In genomic region chr13:97182821-97183220, GRCm38 (mm10) we compare ENCODE assay signal across 23 mouse cellular contexts.
"Had no signal": no experiment of that assay in that cellular context is flagged by ENCODE, and none has a peak within 500 bp of the region (broad histone marks: within the 10 kb centered on the region; RNA-seq: fewer than 3 reads in every experiment).

No protein-coding gene starts in this region.

- H3K4me3 ChIP-seq: gastrocnemius, adult 2 months; heart, adult 2 months; heart, embryonic 12.5 days; hindbrain, embryonic 10.5 days; hindbrain, embryonic 12.5 days; kidney, embryonic 15.5 days; limb, embryonic 13.5 days; limb, embryonic 15.5 days; liver, embryonic 12.5 days had no signal

- ATAC-seq: hindbrain, embryonic 16.5 days; inflammation-experienced regulatory T-cells, adult 6 months; liver, embryonic 12.5 days had no signal

- H3K4me1 ChIP-seq: hindbrain, embryonic 10.5 days; hindbrain, embryonic 12.5 days; kidney, embryonic 15.5 days; limb, embryonic 13.5 days; limb, embryonic 15.5 days had no signal

- H3K9ac ChIP-seq: heart, embryonic 12.5 days; hindbrain, embryonic 12.5 days; hindbrain, embryonic 14.5 days; kidney, embryonic 15.5 days; limb, embryonic 13.5 days; limb, embryonic 15.5 days; liver, embryonic 12.5 days; liver, embryonic 14.5 days had no signal

- H3K27me3 ChIP-seq: heart, embryonic 12.5 days; hindbrain, embryonic 12.5 days; kidney, embryonic 15.5 days; limb, embryonic 13.5 days; limb, embryonic 15.5 days; liver, embryonic 12.5 days had no signal

- H3K4me2 ChIP-seq: heart, embryonic 12.5 days; hindbrain, embryonic 12.5 days; hindbrain, embryonic 14.5 days; kidney, embryonic 15.5 days; limb, embryonic 13.5 days; limb, embryonic 15.5 days; liver, embryonic 12.5 days had no signal

- H3K9me3 ChIP-seq: heart, embryonic 12.5 days; hindbrain, embryonic 10.5 days; hindbrain, embryonic 12.5 days; kidney, embryonic 15.5 days; limb, embryonic 13.5 days; limb, embryonic 15.5 days; liver, embryonic 12.5 days had no signal

- DNase-seq: gastrocnemius, adult 2 months; gastrocnemius, postnatal 10 days; gastrocnemius, postnatal 25 days; heart, adult 2 months; heart, postnatal 10 days; heart, postnatal 4 days; kidney, adult 11 months; kidney, adult 2 months; kidney, adult 9 months; kidney, postnatal 14 days; kidney, postnatal 36 days had no signal

- H3K27ac ChIP-seq: gastrocnemius, adult 2 months; heart, adult 2 months; hindbrain, embryonic 10.5 days; hindbrain, embryonic 12.5 days; hindbrain, embryonic 14.5 days; kidney, embryonic 15.5 days; kidney, postnatal 0 days; limb, embryonic 13.5 days; limb, embryonic 15.5 days; liver, embryonic 12.5 days; liver, embryonic 14.5 days had no signal
